In genomic region chr2:181186635-181187034, GRCm38 (mm10) we compare ENCODE assay signal across 8 mouse cellular contexts. TPM values are rescaled to one million over a fixed set of nuclear protein-coding genes. Genes with fewer than 3 reads are reported as not detected.
DNase-seq lines count a peak whose midpoint lies in the region; ATAC-seq lines count a peak whose summit lies in the region.

No protein-coding gene starts in this region.

- H3K9ac ChIP-seq in heart, embryonic 15.5 days: peak overlapping the region; percentile 75
- peak overlapping the region; percentile 45 for H3K9ac ChIP-seq in liver, embryonic 15.5 days
- H3K9ac ChIP-seq in neural tube, embryonic 12.5 days: peak overlapping the region; percentile 94

- no peaks in the 10 kb centered on the region for H3K36me3 ChIP-seq in heart, embryonic 15.5 days
- no peaks in the 10 kb centered on the region; the same call in 1 of the 2 replicates for H3K36me3 ChIP-seq in liver, embryonic 15.5 days (replicated peaks)
- H3K36me3 ChIP-seq in neural tube, embryonic 12.5 days: peaks cover 14% of the 10 kb centered on the region; the same call in 1 of the 2 replicates

- H3K9me3 ChIP-seq in heart, embryonic 15.5 days (replicated peaks): no peaks in the 10 kb centered on the region
- no peaks in the 10 kb centered on the region for H3K9me3 ChIP-seq in liver, embryonic 15.5 days (replicated peaks)
- H3K9me3 ChIP-seq in neural tube, embryonic 12.5 days: no peaks in the 10 kb centered on the region

- peak overlapping the region; percentile 95 for H3K4me2 ChIP-seq in heart, embryonic 15.5 days
- peak overlapping the region; percentile 89 for H3K4me2 ChIP-seq in liver, embryonic 15.5 days
- peak overlapping the region; percentile 70 for H3K4me2 ChIP-seq in neural tube, embryonic 12.5 days (replicated peaks)

- under 1% methylated on average over 14 of the region's 14 CpGs for WGBS in heart, embryonic 15.5 days
- WGBS in liver, embryonic 15.5 days (ENCODE audit: insufficient replicate concordance): under 1% methylated on average over 14 of the region's 14 CpGs
- WGBS in neural tube, embryonic 12.5 days: under 1% methylated on average over 14 of the region's 14 CpGs

- peak; percentile 77 for DNase-seq in c-Kit-negative CD71-positive TER-119-positive erythroid progenitor cells, embryonic 14.5 days (ENCODE audit: low read depth, low spot score)
- peak; percentile 73 for DNase-seq in fibroblast of lung, adult 2 months (ENCODE audit: low read depth)
- DNase-seq in kidney, postnatal 25 days: peak; percentile 90 to 91
- peak; percentile 82 for DNase-seq in telencephalon, adult 2 months (ENCODE audit: low read depth, low spot score)

- peak overlapping the region; percentile 92 for H3K27ac ChIP-seq in heart, embryonic 15.5 days
- H3K27ac ChIP-seq in liver, embryonic 15.5 days (replicated peaks): peak overlapping the region; percentile 81
- peak overlapping the region; percentile 90 for H3K27ac ChIP-seq in neural tube, embryonic 12.5 days

- peak overlapping the region; percentile 75 for H3K4me3 ChIP-seq in heart, embryonic 15.5 days
- H3K4me3 ChIP-seq in liver, embryonic 15.5 days (replicated peaks): peak overlapping the region; percentile 83
- H3K4me3 ChIP-seq in neural tube, embryonic 12.5 days: peak overlapping the region; percentile 76

- no peaks in the 10 kb centered on the region for H3K27me3 ChIP-seq in heart, embryonic 15.5 days
- H3K27me3 ChIP-seq in liver, embryonic 15.5 days: peaks cover 18% of the 10 kb centered on the region
- no peaks in the 10 kb centered on the region for H3K27me3 ChIP-seq in neural tube, embryonic 12.5 days (replicated peaks)

- H3K4me1 ChIP-seq in heart, embryonic 15.5 days (replicated peaks): peaks cover 8% of the 10 kb centered on the region
- peaks cover 35% of the 10 kb centered on the region for H3K4me1 ChIP-seq in liver, embryonic 15.5 days (replicated peaks)
- H3K4me1 ChIP-seq in neural tube, embryonic 12.5 days: peaks cover 7% of the 10 kb centered on the region

- peak; percentile 74 for ATAC-seq in CD4-positive, CD25-positive, alpha-beta regulatory T cell, adult 4 months
- ATAC-seq in heart, embryonic 15.5 days (replicated peaks; ENCODE audit: insufficient number of reproducible peaks, insufficient read depth, low FRiP score, low read depth): peak; percentile 73
- peak; percentile 80 for ATAC-seq in liver, embryonic 15.5 days (ENCODE audit: insufficient read depth)
- ATAC-seq in neural tube, embryonic 12.5 days (ENCODE audit: low FRiP score, low read depth): peak; percentile 79

RNA-seq across cellular contexts. Expression of gene Ppdpf, which starts 0.4 kb away (rescaled TPM):
- 100 to 1,000 TPM; 138 to 145 TPM for polyA plus RNA-seq in CD4-positive, CD25-positive, alpha-beta regulatory T cell, adult 4 months (2017; shearing (Covaris generic))
- polyA plus RNA-seq in heart, embryonic 15.5 days (2015; fragmentation: Nextera tagmentation; extraction: Ambion mirVana): 146 and 165 TPM in 2 replicates
- polyA plus RNA-seq in liver, embryonic 15.5 days (2015; fragmentation: Nextera tagmentation; extraction: Ambion mirVana): 95.8 and 96.4 TPM in 2 replicates
- polyA plus RNA-seq in neural tube, embryonic 12.5 days (2016; fragmentation: Nextera tagmentation; extraction: Ambion mirVana): 424 and 444 TPM in 2 replicates

RNA-seq across cellular contexts. Expression of gene Ptk6, which starts 16.0 kb away (rescaled TPM):
- polyA plus RNA-seq in CD4-positive, CD25-positive, alpha-beta regulatory T cell, adult 4 months (2017; shearing (Covaris generic)): under 1 TPM in 1 of 2 experiments, not detected in 1; 0.08 TPM
- polyA plus RNA-seq in heart, embryonic 15.5 days (2015; fragmentation: Nextera tagmentation; extraction: Ambion mirVana): 0.05 TPM in 1 of 2 replicates, not detected in the other
- polyA plus RNA-seq in liver, embryonic 15.5 days (2015; fragmentation: Nextera tagmentation; extraction: Ambion mirVana): 0.14 and 0.21 TPM in 2 replicates
- not detected in 2 replicates for polyA plus RNA-seq in neural tube, embryonic 12.5 days (2016; fragmentation: Nextera tagmentation; extraction: Ambion mirVana)

RNA-seq across cellular contexts. Expression of gene Srms, which starts 26.4 kb away (rescaled TPM):
- under 1 TPM; 0.42 to 0.70 TPM for polyA plus RNA-seq in CD4-positive, CD25-positive, alpha-beta regulatory T cell, adult 4 months (2017; shearing (Covaris generic))
- polyA plus RNA-seq in heart, embryonic 15.5 days (2015; fragmentation: Nextera tagmentation; extraction: Ambion mirVana): 0.09 and 0.10 TPM in 2 replicates
- polyA plus RNA-seq in liver, embryonic 15.5 days (2015; fragmentation: Nextera tagmentation; extraction: Ambion mirVana): 0.32 and 0.44 TPM in 2 replicates
- 0.11 and 0.18 TPM in 2 replicates for polyA plus RNA-seq in neural tube, embryonic 12.5 days (2016; fragmentation: Nextera tagmentation; extraction: Ambion mirVana)

RNA-seq across cellular contexts. Expression of gene Eef1a2, which starts 29.8 kb away (rescaled TPM):
- polyA plus RNA-seq in CD4-positive, CD25-positive, alpha-beta regulatory T cell, adult 4 months (2017; shearing (Covaris generic)): not detected
- polyA plus RNA-seq in heart, embryonic 15.5 days (2015; fragmentation: Nextera tagmentation; extraction: Ambion mirVana): 12.1 and 13.2 TPM in 2 replicates
- not detected in 2 replicates for polyA plus RNA-seq in liver, embryonic 15.5 days (2015; fragmentation: Nextera tagmentation; extraction: Ambion mirVana)
- polyA plus RNA-seq in neural tube, embryonic 12.5 days (2016; fragmentation: Nextera tagmentation; extraction: Ambion mirVana): 2.8 and 3.4 TPM in 2 replicates

RNA-seq across cellular contexts. Expression of gene Fndc11, which starts 33.2 kb away (rescaled TPM):
- polyA plus RNA-seq in CD4-positive, CD25-positive, alpha-beta regulatory T cell, adult 4 months (2017; shearing (Covaris generic)): 1 to 10 TPM in 1 of 2 experiments, not detected in 1; 1.3 TPM
- polyA plus RNA-seq in heart, embryonic 15.5 days (2015; fragmentation: Nextera tagmentation; extraction: Ambion mirVana): 0.10 TPM in 1 of 2 replicates, not detected in the other
- 0.17 and 0.26 TPM in 2 replicates for polyA plus RNA-seq in liver, embryonic 15.5 days (2015; fragmentation: Nextera tagmentation; extraction: Ambion mirVana)
- polyA plus RNA-seq in neural tube, embryonic 12.5 days (2016; fragmentation: Nextera tagmentation; extraction: Ambion mirVana): not detected in 2 replicates

Comparison
In these comparisons a context has a peak if more than half of its experiments do, and no peak if none do; other contexts are left out.
1. Peak in every context shown above with its lines: DNase-seq, ATAC-seq, H3K4me3 ChIP-seq and H3K27ac ChIP-seq.